Mouse (Mus musculus) kidney, postnatal 0 days (tissue): ENCODE measurements around the gene Kiss1r. TPM values are rescaled to one million over a fixed set of nuclear protein-coding genes. Genes with fewer than 3 reads are reported as not detected.
A peak's percentile ranks its signal among the peaks of the same experiment; 100 is the strongest.

Experiments used
- ATAC-seq: fragments of 200-750 bp; cut with Nextera tagmentation; replicated peaks from 2 replicates; pipeline ENCODE4 v1.8.0; 2017; ENCODE audit warnings: low read depth, moderate number of reproducible peaks, moderate TSS enrichment, moderate library complexity; ENCODE audit not compliant: low FRiP score
- DNase-seq: peaks from one replicate; pipeline ENCODE4 v3.0.0-alpha.2; 2016; ENCODE audit warnings: low spot score
- H3K27ac ChIP-seq: fragments of 300-500 bp; sonication (generic); 2 replicates; pipeline ENCODE4 v1.5.1; 2014; ENCODE audit warnings: mild to moderate bottlenecking
- H3K27me3 ChIP-seq: fragments of 300-500 bp; sonication (generic); 2 replicates; pipeline ENCODE4 v1.6.1; 2014; ENCODE audit warnings: low read length, mixed read lengths; ENCODE audit not compliant: insufficient read depth
- H3K36me3 ChIP-seq: fragments of 300-500 bp; sonication (generic); 2 replicates; pipeline ENCODE4 v1.6.1; 2014; ENCODE audit warnings: low read length, mixed read lengths; ENCODE audit not compliant: insufficient read depth
- H3K4me1 ChIP-seq: fragments of 300-500 bp; sonication (generic); replicated peaks from 2 replicates; pipeline ENCODE4 v1.6.1; 2014; ENCODE audit warnings: antibody characterized with exemption, low read length, mixed read lengths; ENCODE audit not compliant: insufficient read depth
- H3K4me2 ChIP-seq: fragments of 300-500 bp; sonication (generic); 2 replicates; pipeline ENCODE4 v1.6.1; 2014; ENCODE audit warnings: mild to moderate bottlenecking, low read length, moderate library complexity, mixed read lengths
- H3K4me3 ChIP-seq: fragments of 300-500 bp; sonication (generic); replicated peaks from 2 replicates; pipeline ENCODE4 v1.5.1; 2014; ENCODE audit warnings: low read depth, low read length
- H3K9ac ChIP-seq: fragments of 300-500 bp; sonication (generic); 2 replicates; pipeline ENCODE4 v1.6.1; 2014; ENCODE audit warnings: low read depth, low read length
- H3K9me3 ChIP-seq: fragments of 300-500 bp; sonication (generic); replicated peaks from 2 replicates; pipeline ENCODE4 v1.6.1; 2016; ENCODE audit warnings: low read length, inconsistent platforms, mixed read lengths
- CTCF ChIP-seq: IDR thresholded peaks from 2 replicates; pipeline ENCODE4 v1.5.1; 2016; ENCODE audit warnings: antibody characterized with exemption, low read depth, mild to moderate bottlenecking, moderate library complexity
- WGBS: fragments of 180-500 bp; shearing (Covaris S2); extraction: QIAGEN DNeasy Blood & Tissue Kit; methylation state at CpG from one replicate; pipeline ENCODE4 v1.1.7; 2014; 5-methylcytosine and 5-hydroxymethylcytosine counted together
- polyA plus RNA-seq: library from polyadenylated mRNA; unstranded; fragments of >200 nt; fragmentation: Nextera tagmentation; extraction: Ambion mirVana; gene quantifications from 2 replicates; pipeline ENCODE4 v1.2.1, GENCODE M21; 2015

The Kiss1r gene
- polyA plus RNA-seq, 1 experiment from 2014 or later = 1.6 TPM

DNA sequence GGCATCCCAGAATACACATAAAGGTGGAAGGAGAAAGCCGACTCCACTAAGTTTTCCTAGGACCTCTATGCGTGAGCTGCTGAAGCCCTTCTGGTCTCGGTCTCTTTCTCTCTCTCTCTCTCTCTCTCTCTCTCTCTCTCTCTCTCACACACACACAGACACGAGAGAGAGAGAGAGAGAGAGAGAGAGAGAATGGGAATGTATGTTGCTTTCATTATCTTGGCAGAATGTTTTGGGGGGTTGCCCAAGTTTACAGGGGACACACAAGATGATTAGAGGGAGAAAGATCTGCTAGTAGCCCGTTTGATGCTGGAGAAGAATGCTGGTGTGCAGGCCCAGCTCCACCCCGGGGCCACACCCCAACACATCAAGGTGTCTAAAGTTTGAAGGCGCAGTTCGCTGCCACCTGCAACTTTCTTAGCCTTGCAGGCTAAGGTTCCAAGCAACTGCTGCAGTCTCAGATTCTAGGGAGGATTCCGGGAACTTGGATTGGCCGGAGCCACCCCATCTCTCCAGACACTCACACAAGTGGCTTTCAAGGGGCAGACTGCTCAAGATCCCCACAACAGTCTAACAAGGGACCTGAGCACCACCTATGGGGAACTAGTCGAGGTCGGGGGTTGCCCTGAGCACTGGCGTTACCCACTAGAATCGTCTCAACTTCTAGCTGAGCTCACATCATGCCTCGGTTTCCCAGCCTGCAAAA lies 9.2 kb downstream of the Kiss1r start:
- H3K4me2 ChIP-seq = peak overlapping the region; percentile 68
- H3K4me1 ChIP-seq = peaks cover 21% of the 10 kb centered on the region
- peak overlapping the region; percentile 93; the same call in 1 of the 2 replicates for H3K9ac ChIP-seq
- 7% methylated on average over 15 of the region's 15 CpGs for whole genome bisulfite sequencing
- peaks cover 18% of the 10 kb centered on the region for H3K27me3 ChIP-seq
- H3K9me3 ChIP-seq = no peaks in the 10 kb centered on the region
- H3K4me3 ChIP-seq = peak overlapping the region; percentile 91
- H3K36me3 ChIP-seq = peaks cover 1% of the 10 kb centered on the region; the same call in 1 of the 2 replicates
- ATAC-seq (no peak), DNase-seq (no peak)
- peak overlapping the region; percentile 20; the same call in 1 of the 2 replicates for H3K27ac ChIP-seq
- no peak for TF ChIP-seq CTCF

DNA sequence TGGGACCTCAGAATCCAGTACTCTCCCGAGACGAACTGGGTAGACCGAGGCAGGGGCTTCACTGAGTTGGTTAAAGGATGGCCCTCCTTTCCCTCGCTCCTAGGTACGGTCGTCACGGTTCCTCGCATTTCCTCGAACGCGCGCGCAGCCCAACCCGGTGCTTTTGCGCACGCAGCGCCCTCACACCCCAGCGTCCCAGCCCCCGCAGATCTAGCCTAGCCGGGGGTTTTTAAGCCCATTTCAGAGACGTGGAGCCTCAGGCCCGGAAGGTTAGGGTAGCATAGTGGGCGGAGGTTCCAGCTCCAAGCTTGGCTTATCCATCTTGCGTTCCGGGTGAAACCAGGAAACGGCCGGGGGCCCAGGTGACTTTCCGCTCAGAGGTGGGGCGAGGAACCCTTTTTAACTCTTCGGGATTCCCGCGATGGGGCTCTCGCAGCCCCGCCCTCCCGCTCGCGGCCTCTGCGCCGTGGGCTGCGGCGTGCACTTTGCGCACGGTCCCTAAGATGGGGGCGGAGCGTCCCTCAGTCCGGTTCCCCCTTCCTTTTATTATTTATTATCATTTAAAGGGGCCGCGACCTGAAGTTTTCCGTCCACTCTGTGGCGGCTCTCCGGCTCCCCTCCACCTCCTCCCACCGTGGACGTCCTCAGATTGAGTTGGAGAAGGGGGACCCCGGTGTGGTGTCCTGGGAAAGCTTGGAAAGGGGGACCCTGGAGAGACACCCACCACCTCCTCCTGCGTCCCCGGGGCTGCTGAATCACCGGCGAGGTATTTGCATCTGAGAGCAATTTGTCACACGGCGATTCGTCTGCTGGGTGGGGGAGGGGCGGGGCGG lies 9.9 kb downstream of the Kiss1r start, which contains the start of gene Arid3a:
TSS of gene Arid3a (plus strand) at position 553 of the 833 bp plus-strand sequence.
- under 1% methylated on average over 61 of the region's 63 CpGs for WGBS
- 0 out of 2 replicates have a peak, but pooled peaks have one; percentile 4 for TF ChIP-seq CTCF
- peaks cover 14% of the 10 kb centered on the region for H3K4me1 ChIP-seq

DNA sequence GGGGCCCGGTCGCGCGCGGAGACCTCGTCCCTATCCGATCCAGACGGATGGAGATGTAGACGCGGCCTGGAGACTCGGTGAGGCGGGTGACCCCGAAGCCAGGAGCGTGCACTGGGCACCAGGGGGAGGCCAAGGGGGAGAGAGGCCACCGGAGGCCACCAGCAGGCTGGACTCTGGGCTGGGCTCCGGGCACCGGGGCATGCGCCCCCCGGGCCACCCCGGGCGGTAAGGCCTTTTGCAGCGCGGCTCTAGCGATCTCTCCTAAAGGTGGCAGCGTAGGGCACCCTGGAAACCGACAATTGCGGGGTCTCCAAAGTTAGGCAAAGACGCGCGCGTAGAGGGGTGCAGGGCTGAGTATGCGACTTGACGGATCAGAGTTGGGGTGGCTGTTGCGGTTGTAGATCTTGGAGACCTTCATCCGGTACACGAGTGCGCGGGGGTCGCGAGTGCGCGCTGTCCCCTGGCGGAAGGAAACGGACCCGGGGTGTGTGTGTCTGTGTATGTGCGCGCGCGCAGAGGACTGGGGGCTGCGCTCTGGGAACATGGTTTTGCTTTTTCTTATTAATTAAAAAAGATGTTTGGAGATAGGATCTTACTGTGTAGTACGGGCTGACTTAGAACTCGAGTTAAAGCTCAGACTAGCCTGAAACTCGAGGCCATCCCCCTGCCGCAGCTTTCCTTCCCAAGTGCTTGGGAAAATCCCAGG lies 10.7 kb downstream of the Kiss1r start:
- H3K27me3 ChIP-seq = peaks cover 5% of the 10 kb centered on the region
- ATAC-seq = peak; percentile 33
- peak; percentile 72 for DNase-seq
- peaks cover 18% of the 10 kb centered on the region for H3K4me1 ChIP-seq
- 0 out of 2 replicates have a peak, but pooled peaks have one; percentile 11 for TF ChIP-seq CTCF
- H3K9ac ChIP-seq = peak overlapping the region; percentile 93
- H3K4me3 ChIP-seq = peak overlapping the region; percentile 91
- peaks cover 12% of the 10 kb centered on the region; the same call in 1 of the 2 replicates for H3K36me3 ChIP-seq
- under 1% methylated on average over 50 of the region's 54 CpGs for WGBS
- H3K9me3 ChIP-seq = no peaks in the 10 kb centered on the region
- H3K4me2 ChIP-seq = peak overlapping the region; percentile 68
- peak overlapping the region; percentile 98 for H3K27ac ChIP-seq

More for the DNA sequence above, 9.9 kb downstream of the Kiss1r start, which contains the start of gene Arid3a:
- peaks cover 7% of the 10 kb centered on the region; the same call in 1 of the 2 replicates for H3K36me3 ChIP-seq
- peak; percentile 96 for DNase-seq
- peak within 1 kb of the TSS; percentile 68 for H3K4me2 ChIP-seq
- no peaks in the 10 kb centered on the region for H3K9me3 ChIP-seq
- ATAC-seq = peak; percentile 75
- H3K9ac ChIP-seq = peak within 1 kb of the TSS; percentile 93
- peak within 1 kb of the TSS; percentile 91 for H3K4me3 ChIP-seq
- peaks cover 10% of the 10 kb centered on the region for H3K27me3 ChIP-seq
- peak within 1 kb of the TSS; percentile 98 for H3K27ac ChIP-seq

DNA sequence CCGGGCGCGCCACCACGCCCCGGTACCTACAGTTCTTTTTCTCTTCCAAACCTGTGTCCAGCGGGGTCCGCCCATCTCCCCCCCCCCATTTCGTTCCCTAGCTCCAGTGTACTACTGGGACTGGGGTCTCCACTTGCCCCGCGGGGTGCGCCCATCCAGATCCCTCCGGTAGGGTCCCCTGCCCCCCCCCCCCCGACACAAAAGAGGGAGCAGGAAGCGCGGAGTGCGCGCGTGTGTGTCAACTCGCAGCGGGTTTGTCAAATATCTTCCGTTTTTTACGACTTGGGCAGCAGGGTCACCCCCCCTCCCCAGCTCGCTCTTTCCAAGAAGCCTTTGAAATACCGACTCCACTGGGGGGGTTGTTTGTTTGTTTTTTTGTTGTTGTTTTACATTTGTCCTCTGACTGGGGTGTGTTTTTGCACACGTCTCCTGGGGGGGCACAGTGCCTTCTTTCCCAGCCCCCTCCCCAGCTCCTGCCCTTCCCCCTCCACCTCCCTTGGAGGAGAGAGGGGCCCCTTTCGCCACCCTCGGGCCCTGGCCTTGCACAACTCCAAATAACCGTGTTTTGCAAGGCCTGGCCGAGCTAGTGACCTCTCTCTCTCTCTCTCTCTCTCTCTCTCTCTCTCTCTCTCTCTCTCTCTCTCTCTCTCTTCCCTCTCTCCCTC lies 11.4 kb downstream of the Kiss1r start:
- Histone ChIP-seq H3K9me3 (no peaks in the 10 kb centered on the region), H3K4me1 (peaks cover 25% of the 10 kb centered on the region), H3K4me3 (peak overlapping the region; percentile 91), H3K27ac (peak overlapping the region; percentile 98), H3K4me2 (peak overlapping the region; percentile 68), H3K9ac (peak overlapping the region; percentile 93), H3K36me3 (peaks cover 12% of the 10 kb centered on the region; the same call in 1 of the 2 replicates), H3K27me3 (0 out of 2 replicates have a peak, but pooled peaks cover under 1% of the 10 kb centered on the region)
- DNase-seq (peak; percentile 67), ATAC-seq (no peak)
- WGBS = under 1% methylated on average over 29 of the region's 29 CpGs
- no peak for TF ChIP-seq CTCF

DNA sequence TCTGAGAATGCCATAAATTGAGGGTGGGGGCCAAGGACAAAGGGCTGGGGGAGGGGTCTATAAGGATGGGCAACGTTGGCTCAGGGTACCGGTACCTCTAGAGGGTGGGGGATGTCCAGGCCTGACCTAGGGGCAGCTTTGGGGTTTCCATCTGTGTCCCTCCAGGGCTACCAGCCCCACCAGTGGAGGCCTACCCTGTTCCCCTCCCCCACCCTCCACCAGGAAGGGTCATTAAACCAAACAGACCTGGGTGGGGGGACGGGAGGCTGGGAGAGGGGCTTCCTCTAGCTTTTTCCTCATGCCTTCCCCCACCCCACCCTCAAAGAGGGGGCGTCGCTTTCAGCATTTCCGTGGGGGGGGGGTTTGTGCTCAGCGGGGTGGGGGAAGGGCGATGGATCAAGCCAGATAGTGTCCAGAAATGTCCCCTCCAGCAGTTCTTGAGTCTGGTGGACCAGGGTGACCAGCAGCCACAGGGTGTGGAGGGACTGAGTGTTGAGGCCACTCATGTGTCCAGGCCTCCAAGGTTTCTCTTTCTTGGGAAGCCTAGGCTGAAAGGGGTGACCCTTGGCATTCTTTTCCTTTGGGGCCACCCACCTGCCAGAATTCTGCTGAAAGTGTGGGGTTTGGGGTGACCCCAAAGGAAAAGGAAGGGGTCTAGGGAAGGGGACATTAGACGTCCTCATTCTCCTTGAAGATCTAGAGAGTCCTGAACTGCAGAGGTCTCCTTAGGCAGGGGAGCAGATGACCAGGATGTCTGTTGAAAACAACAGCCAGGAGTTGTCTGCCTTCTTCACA lies 12.3 kb downstream of the Kiss1r start:
- ATAC-seq (no peak), DNase-seq (no peak)
- Histone ChIP-seq H3K27ac (peak overlapping the region; percentile 98), H3K4me2 (peak overlapping the region; percentile 68), H3K4me1 (peaks cover 34% of the 10 kb centered on the region), H3K36me3 (peaks cover 16% of the 10 kb centered on the region), H3K27me3 (no peaks in the 10 kb centered on the region), H3K9me3 (no peaks in the 10 kb centered on the region), H3K4me3 (peak overlapping the region; percentile 91), H3K9ac (peak overlapping the region; percentile 25; the same call in 1 of the 2 replicates)
- 21% methylated on average over 9 of the region's 9 CpGs for WGBS
- TF ChIP-seq CTCF = no peak
